Mouse (Mus musculus) frontal cortex, postnatal 14 days (tissue): ENCODE data around the gene Cdc40.

Experiments used
- DNase-seq, 2 experiments: peaks; one replicate each; pipeline ENCODE4 v3.0.0; 2022; ENCODE audit warnings: low spot score in 2 of 2

The Cdc40 gene

DNA sequence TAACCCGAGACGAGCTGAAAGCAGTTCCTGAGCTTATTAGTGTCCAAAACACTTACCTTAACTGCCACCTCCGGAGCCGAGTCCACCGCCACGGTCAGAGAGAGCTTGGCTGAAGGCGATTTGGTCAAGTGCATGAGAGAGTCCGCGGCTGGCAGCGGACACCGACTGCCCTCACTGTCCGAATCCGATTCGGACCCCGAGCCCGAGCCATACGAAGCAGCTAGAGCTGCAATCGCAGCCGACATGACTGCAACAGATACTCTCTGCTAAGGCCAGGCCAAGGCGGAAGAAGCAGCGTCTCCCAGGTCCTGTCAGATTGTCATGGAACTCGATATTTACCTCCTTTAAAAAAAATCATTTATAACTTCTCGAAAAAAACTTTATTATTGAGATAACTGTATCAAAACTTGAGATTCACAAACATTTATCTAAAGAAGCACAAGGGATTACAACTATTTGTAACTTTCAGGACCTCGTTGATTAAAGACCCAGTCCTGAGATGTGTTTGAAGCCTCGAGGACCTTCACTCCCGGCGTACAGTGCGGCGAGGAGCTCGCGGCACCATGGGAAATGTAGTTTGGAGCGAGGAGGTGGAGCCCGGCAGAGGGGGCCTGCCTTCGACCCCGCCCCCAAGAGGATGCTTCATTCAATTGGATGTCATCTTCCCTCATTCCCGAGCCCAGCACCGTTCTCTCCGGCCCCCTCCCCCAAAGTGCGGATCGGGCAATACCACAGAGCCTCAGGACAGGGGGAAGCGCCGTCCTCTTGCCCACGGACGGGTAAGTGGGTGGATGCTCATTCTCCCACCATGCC is at the start of gene Cdc40, which contains the start of gene Wasf1:
Gene Cdc40 (minus strand): TSS at position 481 of the 813 bp plus-strand sequence.
Gene Wasf1 (plus strand): TSS at position 645 of the 813 bp plus-strand sequence.
- peak; percentile 97 to 98 for DNase-seq

DNA sequence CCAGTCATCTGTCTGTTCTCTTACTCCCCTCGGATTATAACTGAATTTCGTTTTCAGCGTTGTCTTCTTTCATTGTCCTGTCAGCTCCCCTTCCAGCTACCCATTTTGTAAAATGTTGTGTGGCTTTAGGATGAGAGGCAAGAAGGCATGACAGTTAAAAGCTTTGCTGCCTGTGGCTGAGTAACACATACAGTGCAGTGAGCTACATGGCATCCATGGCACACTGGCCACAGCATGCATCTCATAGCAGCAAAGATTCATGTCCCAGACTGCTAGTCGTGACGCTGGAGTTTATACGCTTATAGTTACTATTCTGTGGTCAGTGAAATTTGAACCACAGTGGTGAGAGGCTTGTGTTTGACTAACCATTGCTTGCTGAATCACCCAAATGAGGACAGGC is 36.4 kb upstream of the Cdc40 start:
- no peak for DNase-seq

DNA sequence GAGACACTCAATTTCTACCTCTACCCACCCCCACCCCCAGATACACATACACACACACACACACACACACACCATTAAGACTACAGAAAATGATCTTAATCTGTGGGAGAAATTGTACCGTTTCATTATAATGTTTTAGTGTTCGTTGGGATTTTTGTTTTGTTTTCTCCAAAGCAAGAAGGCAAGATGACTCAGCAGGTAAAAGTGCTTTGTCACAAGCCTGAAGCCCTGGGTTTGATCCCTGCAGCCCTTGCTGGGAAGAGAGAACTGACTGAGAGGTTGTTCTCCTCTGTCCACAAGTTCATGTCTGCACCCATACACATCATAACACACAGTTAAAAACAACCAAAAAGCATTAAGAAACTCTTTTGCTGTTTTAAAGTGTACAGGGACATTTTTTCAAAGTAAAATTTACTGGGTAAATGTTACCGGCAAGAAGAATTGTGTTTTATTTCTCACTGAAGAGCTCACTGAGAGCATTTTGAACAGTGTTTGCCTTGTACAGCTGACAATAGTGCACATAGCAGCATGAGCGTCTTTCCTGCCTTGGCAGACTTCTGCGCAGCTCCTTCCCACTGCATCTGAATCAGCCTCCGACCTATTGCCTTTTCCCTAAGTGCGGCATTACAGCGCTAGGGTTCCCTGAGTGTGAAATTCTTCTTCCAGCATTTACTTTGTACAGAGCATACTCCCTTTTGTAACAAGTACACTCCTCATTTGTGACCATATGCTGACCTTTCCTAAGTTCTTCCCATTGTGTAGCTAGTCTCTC is 35.7 kb upstream of the Cdc40 start:
- DNase-seq = no peak

DNA sequence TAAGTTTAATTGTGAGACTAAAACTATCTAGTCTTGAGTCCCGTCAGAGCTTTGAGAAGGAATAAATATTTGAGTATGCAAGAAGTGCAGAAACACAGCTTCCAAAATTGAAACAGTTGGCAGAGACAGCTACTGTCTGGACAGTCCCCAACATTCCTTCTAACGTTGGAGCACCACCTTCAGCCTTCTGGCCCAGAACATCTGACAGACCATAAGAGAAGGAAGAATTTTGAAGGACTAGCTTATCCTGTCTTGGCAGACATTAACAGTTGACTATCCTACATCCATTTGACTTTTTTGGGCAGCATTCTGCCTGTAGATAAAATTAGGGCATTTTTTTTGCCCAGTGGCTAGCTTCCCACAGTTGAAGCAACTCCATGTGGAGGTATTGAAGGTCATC is 32.1 kb upstream of the Cdc40 start:
- DNase-seq = no peak

DNA sequence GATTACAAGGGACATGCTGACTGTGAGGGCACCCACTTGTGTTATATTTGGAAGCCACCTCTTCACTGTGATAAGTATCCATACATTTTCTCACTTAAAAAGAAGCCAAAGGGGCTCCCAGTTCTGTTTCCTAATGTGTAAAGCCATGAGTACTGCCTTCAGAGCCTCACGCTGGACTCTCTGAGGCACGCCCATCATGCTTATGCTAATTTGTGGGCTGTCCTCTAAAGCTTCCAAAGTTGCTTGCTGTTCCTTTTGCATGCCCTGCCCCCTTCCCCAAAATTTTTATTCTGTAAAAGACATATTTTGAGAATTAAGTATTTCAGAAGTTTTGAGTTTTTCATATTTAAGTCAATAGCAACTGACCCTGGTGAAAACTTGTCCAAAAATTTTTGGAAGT is 27.7 kb upstream of the Cdc40 start:
- no peak for DNase-seq

DNA sequence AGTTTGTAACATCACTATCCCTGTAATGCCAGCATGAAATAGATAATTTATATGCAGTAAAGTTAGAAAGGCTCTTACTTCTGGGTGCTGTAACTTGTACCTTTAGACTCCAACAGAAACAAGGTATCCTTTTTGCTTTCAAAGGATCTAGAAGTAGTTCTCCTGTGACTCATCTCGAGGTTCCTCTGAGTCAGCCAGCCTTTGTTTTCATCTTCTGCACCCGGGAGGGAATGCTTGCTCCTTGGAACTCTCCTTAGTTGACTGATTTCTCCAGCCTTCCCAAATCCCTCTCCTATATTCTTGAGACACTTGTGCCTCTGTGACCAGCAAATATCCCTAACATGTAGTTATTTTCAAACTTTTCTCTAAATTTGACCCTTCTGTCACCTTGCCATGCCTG is 25.5 kb upstream of the Cdc40 start:
- no peak for DNase-seq

DNA sequence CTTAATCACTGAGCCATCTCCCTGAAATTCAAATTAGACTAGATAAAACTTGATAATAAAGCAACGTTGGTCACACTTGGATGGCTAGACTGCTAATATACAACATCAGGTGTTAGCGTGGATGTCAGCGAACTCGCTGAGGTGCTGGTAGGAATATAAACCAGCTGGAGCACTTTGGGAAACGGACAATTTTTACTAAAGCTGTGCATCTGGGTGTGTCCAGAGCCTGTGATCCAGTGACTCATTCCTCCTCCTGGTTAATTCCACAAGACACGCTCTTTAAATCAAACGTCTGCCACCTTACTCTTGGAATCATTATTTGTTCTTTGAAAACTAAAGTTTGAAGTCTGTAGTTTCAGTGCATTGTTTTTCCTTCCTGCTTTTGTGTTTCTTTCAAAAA is 23.7 kb upstream of the Cdc40 start:
- DNase-seq = no peak

DNA sequence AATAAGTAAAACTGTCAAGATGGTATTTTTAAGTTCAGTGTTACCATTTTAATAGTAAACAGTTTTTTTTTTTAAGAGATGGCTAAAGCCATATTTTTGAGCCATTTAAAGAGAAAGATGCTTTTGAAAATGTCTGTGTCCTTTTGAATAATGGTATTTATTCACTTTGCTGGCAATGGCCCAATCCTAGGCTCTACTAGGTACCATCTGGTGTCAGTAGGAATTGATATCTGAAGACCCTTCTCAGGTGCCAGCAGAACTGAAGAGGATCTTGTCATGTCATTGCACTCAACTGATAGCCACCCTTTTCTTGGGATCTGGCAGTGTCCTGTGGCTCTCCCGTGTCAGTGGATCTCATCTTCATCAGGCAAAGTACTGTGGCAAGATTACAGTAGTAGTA is 23.0 kb upstream of the Cdc40 start:
- no peak for DNase-seq

DNA sequence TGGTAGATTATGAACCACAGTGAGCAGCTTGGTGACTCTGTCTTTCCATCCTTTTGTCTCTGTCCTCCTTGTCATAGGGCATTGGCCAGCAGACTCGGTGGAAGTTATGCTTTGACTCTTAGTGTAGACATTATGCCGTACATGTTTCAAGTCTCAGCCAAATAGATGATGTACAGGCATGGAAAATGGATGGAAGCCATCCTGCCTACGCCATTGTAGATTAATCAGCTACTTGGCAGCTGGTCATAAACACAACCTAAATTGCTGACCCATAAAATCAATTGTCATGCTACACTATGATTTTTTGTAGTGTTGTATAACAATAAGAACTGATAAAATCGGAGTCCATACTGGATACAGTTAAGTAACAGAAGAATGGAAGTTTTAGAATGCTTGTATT is 18.7 kb upstream of the Cdc40 start:
- DNase-seq = no peak

DNA sequence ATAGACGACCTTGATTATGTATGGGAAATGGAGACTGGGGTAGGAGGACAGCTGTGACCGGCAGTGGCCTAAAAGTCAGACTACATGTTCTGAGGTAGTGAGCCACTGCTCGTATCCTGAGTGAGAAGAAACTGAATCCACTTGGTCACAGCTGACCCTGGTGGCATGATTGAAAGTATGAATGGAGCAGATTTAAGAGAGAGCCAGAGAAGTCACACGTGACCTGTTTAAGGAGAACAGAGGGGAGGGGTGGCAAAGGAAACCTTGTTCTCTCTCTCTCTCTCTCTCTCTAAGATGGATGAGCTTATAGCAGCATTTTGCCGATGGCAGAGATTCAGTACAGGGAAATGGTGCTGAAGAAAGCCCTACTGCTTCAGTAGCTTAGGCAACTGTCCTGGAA is 13.5 kb upstream of the Cdc40 start:
- DNase-seq = no peak

DNA sequence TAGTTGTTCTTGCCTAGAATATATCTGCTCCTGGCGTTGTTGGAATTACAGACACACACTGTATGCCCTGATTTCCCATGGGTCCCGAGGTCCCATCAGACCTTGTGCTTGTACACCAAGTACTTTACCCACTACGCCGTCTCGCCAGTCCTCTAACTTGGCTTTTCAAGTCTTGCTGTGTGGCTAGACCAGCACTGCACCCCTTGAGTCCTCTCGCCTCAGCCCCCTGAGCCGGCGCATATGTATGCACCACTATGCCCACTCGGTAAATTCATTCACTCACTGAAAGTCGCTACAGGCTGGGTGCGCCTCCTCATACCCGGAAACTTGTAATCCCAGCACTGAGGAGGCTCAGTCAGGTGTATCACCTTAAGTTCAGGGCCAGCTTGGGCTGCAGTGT is 12.7 kb upstream of the Cdc40 start:
- no peak for DNase-seq

DNA sequence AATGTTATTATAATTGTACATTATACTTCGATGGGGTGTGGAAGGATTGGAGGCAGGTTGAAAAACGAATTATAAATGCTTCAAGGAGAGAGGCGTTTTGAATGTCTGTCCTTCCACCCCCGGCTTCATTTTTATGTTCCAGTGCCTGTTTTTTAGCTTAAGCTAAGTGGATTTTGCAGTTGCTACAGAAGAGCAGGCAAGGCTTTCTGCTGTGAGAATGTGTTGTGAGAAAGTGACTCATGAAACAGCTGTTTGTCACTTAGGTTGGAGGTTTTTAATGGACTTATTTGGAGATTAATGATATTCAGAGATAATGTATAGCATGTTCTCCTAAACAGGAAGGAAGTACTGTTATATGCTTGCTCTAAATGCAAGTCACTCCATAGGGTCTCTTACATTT is 6.0 kb upstream of the Cdc40 start:
- DNase-seq = no peak

DNA sequence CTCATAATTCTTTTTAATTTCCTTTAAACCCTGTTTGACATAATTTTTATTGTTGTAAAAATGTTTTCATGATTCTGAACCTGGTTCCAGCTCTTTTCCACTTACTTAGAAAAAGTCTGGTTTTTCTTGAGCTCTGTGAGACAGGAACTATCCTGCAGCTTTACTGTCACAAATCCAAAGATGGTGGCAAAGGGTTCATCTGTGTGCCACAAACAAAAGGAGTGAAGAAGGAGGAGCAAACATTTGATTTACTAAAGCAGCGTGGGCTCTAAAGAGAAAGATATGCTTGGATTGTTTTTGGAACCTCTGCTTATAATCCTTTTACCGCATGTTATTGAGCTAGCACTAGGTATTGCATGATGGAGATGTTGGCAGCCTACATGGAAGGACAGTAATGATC is 4.2 kb upstream of the Cdc40 start:
- no peak for DNase-seq

DNA sequence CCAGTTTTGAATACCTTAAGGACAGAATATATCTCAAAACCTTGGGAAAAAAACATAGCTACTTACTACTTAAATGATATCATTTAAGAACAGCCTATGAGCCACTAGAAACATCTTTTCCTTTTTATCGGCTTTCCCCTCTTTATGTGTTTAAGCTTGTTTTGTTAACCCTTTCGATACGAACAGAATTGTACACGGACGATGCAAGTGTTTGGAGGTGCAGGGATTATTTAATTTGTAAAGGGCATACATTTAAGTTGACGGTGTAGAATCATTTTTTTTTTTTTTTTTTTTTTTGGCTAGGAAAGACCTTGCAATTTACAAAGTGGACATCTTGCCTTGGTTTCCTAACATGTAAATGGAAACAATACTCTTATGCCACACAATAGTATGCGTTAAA is 2.3 kb upstream of the Cdc40 start:
- no peak for DNase-seq

DNA sequence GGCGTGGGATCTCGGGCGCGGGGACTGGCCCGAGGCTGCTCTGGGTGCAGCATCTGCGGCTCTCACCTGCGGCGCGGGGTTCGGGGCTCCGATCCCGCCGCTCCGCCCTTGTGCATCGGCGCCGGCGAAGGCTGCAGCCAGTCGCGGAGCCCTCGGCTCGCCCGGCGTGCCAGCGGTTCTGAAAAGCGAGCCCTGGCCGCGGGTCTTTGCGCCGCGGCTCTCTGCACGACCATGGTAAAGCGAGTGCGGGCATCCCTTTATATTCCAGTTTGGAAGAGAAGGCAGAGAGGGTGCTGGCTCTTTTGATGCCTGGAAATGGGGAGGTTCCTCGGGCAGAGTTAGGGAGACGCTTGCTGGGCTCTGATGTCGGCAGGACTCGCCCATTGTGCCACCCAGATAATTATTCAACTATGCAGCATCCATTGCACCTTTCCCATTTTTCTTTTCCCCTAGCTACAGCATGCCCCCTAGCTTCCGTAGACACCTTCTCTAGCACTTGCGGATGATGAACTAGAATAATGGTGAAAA is 1.2 kb upstream of the Cdc40 start:
- peak; percentile 29 to 36 for DNase-seq

DNA sequence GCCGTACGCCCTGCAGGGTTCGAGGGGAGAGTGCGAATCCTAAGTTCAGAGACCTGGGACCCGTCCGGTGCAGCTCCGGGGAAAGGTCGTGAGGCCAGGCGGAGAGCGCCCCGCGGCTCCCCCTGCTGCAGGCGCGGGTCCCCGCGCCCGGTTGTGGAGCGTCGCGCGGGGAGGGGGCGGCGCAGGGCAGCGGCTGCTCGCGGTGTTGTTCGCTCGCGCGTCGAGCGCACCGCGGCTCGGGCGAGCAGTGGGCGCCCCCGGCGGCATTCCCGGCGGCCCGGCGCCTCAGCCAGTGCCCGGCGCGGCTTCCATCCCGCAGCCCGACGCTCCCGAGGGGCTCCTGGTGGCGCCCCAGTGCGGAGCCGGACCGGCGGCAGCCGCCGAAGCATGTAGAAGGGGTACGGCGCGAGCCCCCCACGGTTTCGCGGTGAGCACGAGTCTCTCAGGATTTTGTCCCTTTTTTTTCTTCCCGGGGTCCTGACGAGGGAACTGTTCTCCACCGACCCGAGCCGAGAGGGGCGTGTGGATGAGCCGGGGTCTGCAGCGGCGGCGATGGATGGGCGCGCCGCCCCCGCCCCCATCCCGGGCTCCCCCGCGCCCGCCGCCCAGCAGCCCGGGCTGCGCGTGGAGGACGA is 650 bp upstream of the Cdc40 start:
- DNase-seq = no peak

DNA sequence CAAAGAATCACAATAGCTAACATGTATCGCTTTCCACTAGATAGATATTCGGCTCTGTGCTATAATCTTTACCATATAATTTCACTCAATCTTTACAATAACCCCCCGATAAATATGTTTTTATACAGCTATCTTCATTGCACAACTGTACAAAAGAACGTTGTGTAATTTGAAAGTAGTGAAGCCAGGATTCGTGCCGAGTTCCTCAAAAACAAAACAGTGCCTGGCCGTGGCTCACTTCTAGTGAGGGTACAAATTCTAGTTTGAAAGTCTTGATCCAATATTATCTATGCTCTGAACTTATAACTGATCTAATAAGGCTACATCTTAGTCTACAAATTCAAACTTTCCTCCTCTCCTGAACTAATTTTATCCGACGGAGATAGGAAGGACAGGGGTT is 778 bp downstream of the Cdc40 start:
- DNase-seq = no peak

DNA sequence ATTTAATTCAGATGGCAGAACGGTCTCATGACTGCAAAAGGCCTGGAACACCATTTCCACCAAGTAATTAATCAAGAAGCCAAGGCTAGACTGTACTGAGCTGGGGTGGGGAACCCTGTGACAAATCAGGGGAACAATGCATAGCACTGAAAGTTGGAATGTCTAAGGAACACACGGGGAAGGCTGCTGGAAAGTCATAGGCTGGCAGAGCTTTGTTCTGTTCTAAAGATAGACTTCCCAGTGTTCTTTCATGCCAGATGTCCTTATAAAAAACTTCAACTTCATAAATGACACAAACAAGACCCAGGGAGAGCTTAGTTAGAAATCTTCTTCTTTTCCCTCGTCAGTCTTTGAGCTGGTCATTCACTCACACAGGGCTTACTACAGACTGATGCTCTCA is 1.9 kb downstream of the Cdc40 start:
- no peak for DNase-seq

DNA sequence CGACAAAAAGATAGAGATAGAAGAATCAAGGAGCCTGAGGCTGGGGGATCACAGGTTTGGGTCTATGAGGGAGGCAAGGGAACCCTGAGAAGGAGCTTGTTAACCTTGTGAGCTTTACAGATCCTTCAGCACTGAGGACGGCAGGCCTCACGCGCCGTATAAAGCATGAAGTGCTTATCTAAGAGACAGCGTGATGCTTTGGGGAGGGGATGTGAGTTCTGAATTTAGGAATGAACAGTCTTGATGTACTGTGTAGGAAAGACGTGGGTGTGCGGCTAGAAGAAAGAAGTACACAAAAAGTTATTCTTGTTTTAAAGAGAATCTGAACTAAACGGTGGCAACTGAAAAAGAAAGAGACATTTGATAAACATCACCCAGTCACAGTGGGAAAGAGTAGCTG is 3.1 kb downstream of the Cdc40 start:
- no peak for DNase-seq

DNA sequence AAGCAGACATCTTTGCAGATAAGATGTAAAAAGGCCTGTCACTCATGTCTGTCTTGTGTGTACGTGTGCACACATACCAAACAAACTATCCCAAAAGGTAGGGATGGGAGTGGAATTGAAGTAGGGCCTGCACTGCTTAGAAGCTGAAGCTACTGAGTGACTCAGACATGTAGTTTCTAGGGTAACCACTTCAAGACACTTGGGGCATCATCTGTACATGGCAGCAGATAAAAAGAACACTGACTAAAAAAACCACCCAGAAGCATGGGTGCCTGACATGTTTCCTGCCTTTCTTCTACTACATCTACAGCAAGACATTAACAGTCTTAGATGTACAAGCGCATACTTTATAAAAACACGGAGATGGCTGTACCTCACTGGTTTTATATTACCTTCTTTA is 4.9 kb downstream of the Cdc40 start:
- no peak for DNase-seq

DNA sequence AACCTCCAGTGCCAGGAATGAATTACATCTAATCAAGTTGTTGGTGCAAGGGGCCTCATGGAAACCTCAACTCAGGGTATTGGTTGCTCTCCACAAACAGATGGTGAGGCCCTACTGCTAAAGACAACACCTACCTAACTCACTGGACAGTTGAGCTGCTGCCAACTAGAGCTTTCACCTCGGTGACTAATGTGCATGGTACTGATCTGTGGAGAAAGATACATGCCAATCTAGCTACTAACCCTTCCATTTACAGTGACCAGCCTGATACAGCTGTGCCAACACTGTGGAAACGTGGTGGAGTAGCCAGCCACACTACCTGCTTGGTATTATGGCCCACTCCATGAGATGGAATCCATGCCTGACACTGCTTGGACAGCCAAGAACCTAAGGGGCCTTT is 11.1 kb downstream of the Cdc40 start:
- DNase-seq = no peak

DNA sequence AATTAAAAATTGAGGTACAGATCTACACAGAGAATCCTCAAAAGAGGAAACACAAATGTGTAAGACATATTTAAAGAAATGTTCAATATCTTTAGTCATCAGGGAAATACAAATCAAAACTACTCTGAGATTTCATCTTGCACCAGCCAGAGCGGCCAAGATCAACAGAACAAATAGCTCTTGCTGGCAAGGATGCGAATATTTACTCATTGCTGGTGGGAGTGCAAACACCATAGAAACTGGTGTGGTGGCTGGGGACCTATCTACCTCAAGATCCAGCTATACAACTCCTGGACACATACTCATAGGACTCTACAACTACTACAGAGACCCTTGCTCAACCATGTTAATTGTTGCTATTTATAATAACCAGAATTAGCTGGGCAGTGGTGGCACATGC is 11.8 kb downstream of the Cdc40 start:
- DNase-seq = no peak

DNA sequence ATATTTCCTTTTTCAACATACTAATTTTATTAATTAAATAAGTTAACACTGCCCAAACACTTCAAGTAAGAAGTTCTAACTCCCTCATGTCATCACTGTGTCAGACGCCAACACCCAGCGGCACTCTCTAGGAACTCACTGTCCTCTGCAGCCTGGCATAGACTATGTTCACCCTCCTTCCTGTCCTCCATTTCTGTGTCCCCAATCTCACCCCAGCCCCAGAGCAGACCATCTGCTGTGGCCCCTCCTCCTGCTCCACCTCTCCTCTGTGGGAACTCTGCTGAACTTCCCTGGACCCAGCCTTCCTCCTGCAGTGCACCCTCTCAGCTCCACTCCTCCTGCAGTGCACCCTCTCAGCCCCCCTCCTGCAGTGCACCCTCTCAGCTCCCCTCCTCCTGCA is 15.0 kb downstream of the Cdc40 start:
- no peak for DNase-seq
